Mouse (Mus musculus) CD4-positive helper T cell, adult 2 months (primary cell): ENCODE measurements around the gene Slc25a36.

ENCODE experiments used
- DNase-seq: peaks from one replicate; pipeline ENCODE4 v3.0.0-alpha.2; 2012; ENCODE audit warnings: low read depth, missing footprints, low spot score

Slc25a36 gene

DNA sequence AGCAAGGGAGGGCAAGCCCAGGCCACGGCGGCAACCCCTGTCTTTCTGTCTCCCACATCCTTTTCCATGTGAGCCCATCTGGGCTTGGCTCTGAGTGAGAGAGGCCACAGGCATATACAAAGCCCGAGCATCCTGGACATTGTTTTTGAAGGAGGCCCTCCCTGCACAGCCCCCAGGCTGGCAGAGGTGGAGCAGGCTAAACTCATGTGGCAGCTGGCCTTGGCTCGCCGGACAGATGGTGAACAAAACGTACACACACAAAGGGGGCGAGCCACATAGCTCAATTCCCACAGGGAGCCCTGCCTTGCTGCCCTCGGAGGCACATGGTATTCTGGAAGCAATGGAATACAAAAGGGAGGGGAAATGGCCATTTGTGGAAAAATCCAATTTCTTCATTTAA, 59.8 kb downstream of the Slc25a36 start:
- DNase-seq, result no peak

DNA sequence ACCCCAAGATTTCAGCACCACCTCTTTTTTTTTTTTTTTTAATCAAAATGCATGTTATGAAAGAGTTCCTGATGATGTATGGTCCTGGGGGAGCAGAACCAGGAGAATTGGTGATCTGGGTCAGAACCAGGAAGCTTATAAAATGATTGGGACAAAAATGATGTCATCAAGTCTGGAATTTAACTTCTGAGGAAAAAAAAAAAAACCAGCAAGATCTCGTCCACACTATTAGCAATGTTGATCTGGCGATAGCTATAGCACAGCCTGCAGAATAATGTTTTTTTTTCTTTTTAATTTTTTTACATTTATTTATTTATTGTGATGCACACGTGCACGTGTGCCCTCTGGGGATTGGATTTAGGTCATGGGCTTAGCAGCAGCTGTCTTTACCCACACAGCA, 64.7 kb downstream of the Slc25a36 start:
- DNase-seq, result no peak

DNA sequence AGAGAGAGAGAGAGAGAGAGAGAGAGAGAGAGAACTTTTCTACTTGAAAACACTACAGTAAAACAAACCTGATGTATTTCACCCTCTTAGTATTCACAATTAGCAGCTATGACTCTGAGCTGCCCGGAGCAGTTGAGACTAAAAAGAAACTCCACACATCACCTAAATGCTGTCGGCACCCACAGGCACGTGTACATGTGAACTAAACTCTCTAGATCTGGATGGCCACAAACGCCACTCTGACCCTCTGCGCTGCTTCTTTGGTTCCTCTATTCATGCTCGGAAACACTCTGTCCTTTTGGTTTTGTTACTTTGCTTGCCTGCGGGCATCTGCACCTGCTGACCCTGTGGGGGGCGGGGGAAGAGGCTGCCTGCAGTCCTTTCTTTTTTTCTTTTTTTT, 69.3 kb downstream of the Slc25a36 start:
- no peak for DNase-seq

DNA sequence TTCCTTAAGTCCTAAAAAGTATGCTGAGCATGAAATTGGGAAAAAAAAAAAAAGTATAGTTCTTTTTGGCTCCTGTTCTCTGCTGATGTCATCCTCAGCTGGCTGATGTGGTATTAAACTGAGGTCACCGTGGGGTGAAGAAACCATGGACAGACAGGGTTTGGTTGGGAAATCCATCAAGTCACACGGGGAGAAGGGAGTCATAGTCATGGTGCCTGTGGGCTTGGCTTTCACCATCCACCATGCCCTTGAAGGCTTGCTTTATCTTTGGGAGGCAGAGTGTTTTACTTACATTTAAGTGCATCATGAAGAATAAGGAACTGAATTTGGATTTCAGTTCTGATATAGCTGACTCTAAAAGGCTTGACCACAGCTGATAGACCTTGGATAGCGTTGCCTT, 72.9 kb downstream of the Slc25a36 start:
- no peak for DNase-seq

DNA sequence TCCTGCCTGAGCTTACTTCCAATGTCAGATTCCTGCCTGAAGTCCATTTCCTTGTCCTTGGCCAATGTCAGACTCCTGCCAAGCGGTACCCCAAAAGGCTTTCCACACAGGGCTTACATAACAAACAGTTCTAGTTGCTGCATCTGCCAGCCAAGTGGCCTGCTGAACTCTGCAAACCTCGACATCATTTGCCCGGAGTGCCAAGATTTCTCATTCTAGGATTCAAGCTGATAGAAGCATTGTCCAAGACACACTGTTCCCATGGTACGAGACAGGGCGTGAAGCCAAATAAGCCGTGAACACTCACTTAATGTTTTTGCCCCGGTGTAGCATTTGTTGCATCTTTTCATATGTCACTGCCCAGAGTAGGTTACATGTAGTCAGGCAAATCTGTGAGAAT, 74.3 kb downstream of the Slc25a36 start:
- no peak for DNase-seq

DNA sequence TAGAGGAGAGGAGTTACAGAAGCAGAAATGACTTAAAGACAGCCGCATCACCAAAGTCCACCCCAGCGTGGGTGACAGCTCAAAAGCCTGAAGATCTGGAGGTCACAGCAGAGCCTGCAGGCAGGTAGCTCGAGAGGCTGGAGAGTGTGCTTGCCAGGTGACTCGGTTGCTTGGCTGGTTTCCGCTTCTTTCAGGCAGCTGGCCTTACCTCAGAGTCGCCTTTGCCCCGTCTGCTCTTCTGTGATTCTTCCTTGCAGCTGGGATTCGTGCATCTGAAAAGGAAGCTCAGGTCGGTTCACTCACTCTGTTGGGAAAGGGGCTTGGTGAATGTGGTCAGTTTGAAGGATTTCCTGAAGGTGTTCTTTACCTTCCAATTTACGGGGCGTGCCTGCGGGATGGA, 83.6 kb downstream of the Slc25a36 start:
- DNase-seq, result no peak

DNA sequence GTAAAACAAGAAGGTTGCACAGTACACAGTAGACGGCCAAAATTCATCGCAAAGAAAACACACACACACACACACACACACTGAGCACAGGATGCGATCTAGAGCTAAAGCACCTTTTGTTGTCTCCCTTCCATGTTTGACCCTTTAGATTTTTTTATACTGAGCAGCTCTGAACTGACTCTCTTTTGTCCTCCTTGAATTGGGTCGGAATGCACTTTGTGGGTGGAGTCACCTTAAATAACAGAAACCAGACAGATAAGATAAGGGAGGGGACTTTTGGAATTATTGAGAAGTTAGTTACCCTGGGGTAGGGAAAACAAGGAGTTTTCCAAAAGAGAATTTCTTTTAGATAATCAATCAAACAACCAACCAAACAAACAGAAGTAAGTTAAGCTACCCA, 85.0 kb downstream of the Slc25a36 start:
- DNase-seq, result no peak
